ENCODE assay signal across 8 mouse cellular contexts in genomic region chr14:47648218-47648617, GRCm38 (mm10). TPM values are rescaled to one million over a fixed set of nuclear protein-coding genes. Genes with fewer than 3 reads are reported as not detected.
DNase-seq lines count a peak whose midpoint lies in the region; ATAC-seq and TF ChIP-seq lines count a peak whose summit lies in the region.

TSS of gene Ktn1 (plus strand) at chr14:47648448.

- WGBS in neural tube, embryonic 11.5 days, result 54% methylated on average over 5 of the region's 5 CpGs
- 45% methylated on average over 5 of the region's 5 CpGs for whole genome bisulfite sequencing in hindbrain, postnatal 0 days
- 15% methylated on average over 5 of the region's 5 CpGs for WGBS in macrophage (ENCODE audit: missing documents)

- peak within 1 kb of the TSS; percentile 90 for H3K27ac ChIP-seq in neural tube, embryonic 11.5 days (ENCODE audit: low read depth, low read length)
- peak within 1 kb of the TSS; percentile 98 for H3K27ac ChIP-seq in gastrocnemius, adult 2 months
- H3K27ac ChIP-seq in hindbrain, postnatal 0 days, result peak within 1 kb of the TSS; percentile 88
- H3K27ac ChIP-seq in macrophage, result no peak within 1 kb of the TSS

- peak within 1 kb of the TSS; percentile 97 for H3K4me3 ChIP-seq in neural tube, embryonic 11.5 days (ENCODE audit: low read depth, low read length)
- H3K4me3 ChIP-seq in gastrocnemius, adult 2 months, result peak within 1 kb of the TSS; percentile 97
- peak within 1 kb of the TSS; percentile 96 for H3K4me3 ChIP-seq in hindbrain, postnatal 0 days (ENCODE audit: low read length)
- H3K4me3 ChIP-seq in macrophage (ENCODE audit: inconsistent target), result peak within 1 kb of the TSS; percentile 37

- H3K27me3 ChIP-seq in neural tube, embryonic 11.5 days (ENCODE audit: control insufficient read depth, insufficient read depth, low read length), result no peaks in the 10 kb centered on the region
- H3K27me3 ChIP-seq in hindbrain, postnatal 0 days (ENCODE audit: insufficient read depth, low read length), result no peaks in the 10 kb centered on the region

- peak within 1 kb of the TSS; percentile 76 for H3K4me2 ChIP-seq in neural tube, embryonic 11.5 days (ENCODE audit: low read depth)
- peak within 1 kb of the TSS; percentile 79 for H3K4me2 ChIP-seq in hindbrain, postnatal 0 days (ENCODE audit: low read depth, low read length)

- peaks cover 7% of the 10 kb centered on the region for H3K4me1 ChIP-seq in neural tube, embryonic 11.5 days (ENCODE audit: control insufficient read depth, insufficient read depth, low read length)
- H3K4me1 ChIP-seq in hindbrain, postnatal 0 days (ENCODE audit: insufficient read depth, low read length), result peaks cover 6% of the 10 kb centered on the region; the same call in 1 of the 2 replicates

- intact Hi-C loops in gastrocnemius, adult 2 months (cut with DNase I), result no loop called here

- DNase-seq in neural tube, embryonic 11.5 days (ENCODE audit: low spot score), result no peak
- no peak for DNase-seq in neural tube, embryonic 10.5 days (ENCODE audit: extremely low spot score, low spot score)
- no peak for DNase-seq in adrenal gland, postnatal 4 days (ENCODE audit: low spot score in 2 of 2)
- DNase-seq in gastrocnemius, adult 2 months, result no peak
- no peak for DNase-seq in hindbrain, postnatal 0 days (ENCODE audit: low spot score)
- DNase-seq in urinary bladder, postnatal 25 days (ENCODE audit: low spot score), result no peak
- no peak for DNase-seq in ovary, postnatal 10 days (ENCODE audit: low spot score)

- peaks cover 35% of the 10 kb centered on the region for H3K79me2 ChIP-seq in macrophage (ENCODE audit: inconsistent target)

- no peaks in the 10 kb centered on the region for H3K9me3 ChIP-seq in neural tube, embryonic 11.5 days (ENCODE audit: control insufficient read depth, low read length)
- no peaks in the 10 kb centered on the region for H3K9me3 ChIP-seq in hindbrain, postnatal 0 days (ENCODE audit: low read length)

- no peak for ATAC-seq in neural tube, embryonic 11.5 days (ENCODE audit: insufficient read depth, low FRiP score, low TSS enrichment)
- no peak for ATAC-seq in hindbrain, postnatal 0 days

- TF ChIP-seq CTCF in gastrocnemius, adult 2 months (IDR thresholded peaks at IDR 0.05), result no peak
- no peak for TF ChIP-seq CTCF in hindbrain, postnatal 0 days (IDR thresholded peaks at IDR 0.05; ENCODE audit: low read depth)

- peak within 1 kb of the TSS; percentile 96 for H3K9ac ChIP-seq in neural tube, embryonic 11.5 days (ENCODE audit: low read length)
- peak within 1 kb of the TSS; percentile 98 for H3K9ac ChIP-seq in hindbrain, postnatal 0 days (replicated peaks; ENCODE audit: low read length)

- no peaks in the 10 kb centered on the region for H3K36me3 ChIP-seq in neural tube, embryonic 11.5 days (ENCODE audit: control insufficient read depth, insufficient read depth, low read length)
- H3K36me3 ChIP-seq in hindbrain, postnatal 0 days (ENCODE audit: insufficient read depth, low read length), result no peaks in the 10 kb centered on the region
- H3K36me3 ChIP-seq in macrophage (ENCODE audit: inconsistent target), result no peaks in the 10 kb centered on the region

RNA-seq across cellular contexts. Expression of gene Ktn1, which starts in this region (rescaled TPM):
- 79.5 and 88.6 TPM in 2 replicates for polyA plus RNA-seq in neural tube, embryonic 11.5 days (2014; fragmentation: Nextera tagmentation; extraction: Ambion mirVana)
- total RNA-seq in adrenal gland, postnatal 4 days (2021), result 10 to 100 TPM; 86.4 to 89.8 TPM
- 100 to 1,000 TPM; 198 to 209 TPM for total RNA-seq in gastrocnemius, adult 2 months (2021)
- total RNA-seq in hindbrain, postnatal 0 days (2014; rRNA removed), result 23.5 and 27.4 TPM in 2 replicates
- 66.8 and 73.8 TPM in 2 replicates for polyA plus RNA-seq in hindbrain, postnatal 0 days (2015; fragmentation: Nextera tagmentation; extraction: Ambion mirVana)
- 1,000 to 10,000 TPM in 2 of 26 experiments, 100 to 1,000 TPM in 24; 115 to 1,231 (median 215) TPM for total RNA-seq in macrophage (2018; cell fraction: chromatin; rRNA removed)
- total RNA-seq in macrophage (2018; cell fraction: cytosol; rRNA removed), result 10 to 100 TPM; 11.4 to 38.2 (median 16.4) TPM
- 100 to 1,000 TPM in 9 of 26 experiments, 10 to 100 TPM in 17; 34.6 to 566 (median 83.3) TPM for total RNA-seq in macrophage (2018; cell fraction: nucleus; rRNA removed)
- polyA plus RNA-seq in macrophage (2018), result 14.0 to 23.6 TPM (median 18.0 TPM) in 3 replicates

Comparison
In these comparisons a context has a peak if more than half of its experiments do, and no peak if none do; other contexts are left out.
1. H3K4me3 ChIP-seq: peak in every context shown above with its lines; median percentile 97 in neural tube, embryonic 11.5 days; 97 in gastrocnemius, adult 2 months; 96 in hindbrain, postnatal 0 days; 37 in macrophage.